Mouse (Mus musculus) layer of hippocampus, adult 11-12 months (tissue): ENCODE measurements around the gene Atr.

Experiments
- DNase-seq: peaks from one replicate; pipeline ENCODE4 v3.0.0; 2022; ENCODE audit warnings: low spot score

The Atr gene

GRCm38 (mm10) chr9:95857414-95858026 is at the start of gene Atr:
Atr (plus strand) TSS chr9:95857597.
- peak; percentile 93 for DNase-seq

- DNase-seq = peak; percentile 22
Measured at GRCm38 (mm10) chr9:95809596-95809995, 47.8 kb upstream of the Atr start.

- DNase-seq = no peak
Measured at GRCm38 (mm10) chr9:95811817-95812216, 45.6 kb upstream of the Atr start.

GRCm38 (mm10) chr9:95813721-95814531 is 43.5 kb upstream of the Atr start:
- DNase-seq = no peak

GRCm38 (mm10) chr9:95815015-95815673 is 42.3 kb upstream of the Atr start:
- DNase-seq = no peak

GRCm38 (mm10) chr9:95815706-95816105 is 41.7 kb upstream of the Atr start:
- DNase-seq = no peak

GRCm38 (mm10) chr9:95822531-95822930 is 34.9 kb upstream of the Atr start:
- DNase-seq = no peak

GRCm38 (mm10) chr9:95827565-95827964 is 29.8 kb upstream of the Atr start:
- no peak for DNase-seq

- no peak for DNase-seq
Measured at GRCm38 (mm10) chr9:95832758-95833157, 24.6 kb upstream of the Atr start.

- DNase-seq = no peak
Measured at GRCm38 (mm10) chr9:95834799-95835198, 22.6 kb upstream of the Atr start.

- DNase-seq = no peak
Measured at GRCm38 (mm10) chr9:95835741-95836140, 21.7 kb upstream of the Atr start.

GRCm38 (mm10) chr9:95839424-95839823 is 18.0 kb upstream of the Atr start:
- DNase-seq = no peak

GRCm38 (mm10) chr9:95844825-95845460 is 12.5 kb upstream of the Atr start, which contains the start of gene Pls1:
Pls1 (minus strand) TSS chr9:95845311.
- peak; percentile 88 for DNase-seq

GRCm38 (mm10) chr9:95845711-95846110 is 11.7 kb upstream of the Atr start:
- no peak for DNase-seq

GRCm38 (mm10) chr9:95851671-95852070 is 5.7 kb upstream of the Atr start:
- DNase-seq = no peak

- DNase-seq = peak; percentile 77
Measured at GRCm38 (mm10) chr9:95852896-95853295, 4.5 kb upstream of the Atr start.

- DNase-seq = no peak
Measured at GRCm38 (mm10) chr9:95854891-95855290, 2.5 kb upstream of the Atr start.

- no peak for DNase-seq
Measured at GRCm38 (mm10) chr9:95856004-95856403, 1.4 kb upstream of the Atr start.

GRCm38 (mm10) chr9:95858027-95858570 is 702 bp downstream of the Atr start:
- no peak for DNase-seq

GRCm38 (mm10) chr9:95878246-95878645 is 20.8 kb downstream of the Atr start:
- no peak for DNase-seq

- DNase-seq = no peak
Measured at GRCm38 (mm10) chr9:95882751-95883150, 25.4 kb downstream of the Atr start.

GRCm38 (mm10) chr9:95897392-95897791 is 40.0 kb downstream of the Atr start:
- DNase-seq = no peak
